Mouse (Mus musculus) kidney, postnatal 0 days (tissue): ENCODE results near the gene Tmem203. TPM values are rescaled to one million over a fixed set of nuclear protein-coding genes. Genes with fewer than 3 reads are reported as not detected.

ENCODE experiments used
- ATAC-seq: fragments of 200-750 bp; cut with Nextera tagmentation; replicated peaks from 2 replicates; pipeline ENCODE4 v1.8.0; 2017; ENCODE audit warnings: low read depth, moderate number of reproducible peaks, moderate TSS enrichment, moderate library complexity; ENCODE audit not compliant: low FRiP score
- DNase-seq: peaks from one replicate; pipeline ENCODE4 v3.0.0-alpha.2; 2016; ENCODE audit warnings: low spot score
- H3K27ac ChIP-seq: fragments of 300-500 bp; sonication (generic); 2 replicates; pipeline ENCODE4 v1.5.1; 2014; ENCODE audit warnings: mild to moderate bottlenecking
- H3K27me3 ChIP-seq: fragments of 300-500 bp; sonication (generic); 2 replicates; pipeline ENCODE4 v1.6.1; 2014; ENCODE audit warnings: low read length, mixed read lengths; ENCODE audit not compliant: insufficient read depth
- H3K36me3 ChIP-seq: fragments of 300-500 bp; sonication (generic); 2 replicates; pipeline ENCODE4 v1.6.1; 2014; ENCODE audit warnings: low read length, mixed read lengths; ENCODE audit not compliant: insufficient read depth
- H3K4me1 ChIP-seq: fragments of 300-500 bp; sonication (generic); replicated peaks from 2 replicates; pipeline ENCODE4 v1.6.1; 2014; ENCODE audit warnings: antibody characterized with exemption, low read length, mixed read lengths; ENCODE audit not compliant: insufficient read depth
- H3K4me2 ChIP-seq: fragments of 300-500 bp; sonication (generic); 2 replicates; pipeline ENCODE4 v1.6.1; 2014; ENCODE audit warnings: mild to moderate bottlenecking, low read length, moderate library complexity, mixed read lengths
- H3K4me3 ChIP-seq: fragments of 300-500 bp; sonication (generic); replicated peaks from 2 replicates; pipeline ENCODE4 v1.5.1; 2014; ENCODE audit warnings: low read depth, low read length
- H3K9ac ChIP-seq: fragments of 300-500 bp; sonication (generic); 2 replicates; pipeline ENCODE4 v1.6.1; 2014; ENCODE audit warnings: low read depth, low read length
- H3K9me3 ChIP-seq: fragments of 300-500 bp; sonication (generic); replicated peaks from 2 replicates; pipeline ENCODE4 v1.6.1; 2016; ENCODE audit warnings: low read length, inconsistent platforms, mixed read lengths
- CTCF ChIP-seq: IDR thresholded peaks from 2 replicates; pipeline ENCODE4 v1.5.1; 2016; ENCODE audit warnings: antibody characterized with exemption, low read depth, mild to moderate bottlenecking, moderate library complexity
- WGBS: fragments of 180-500 bp; shearing (Covaris S2); extraction: QIAGEN DNeasy Blood & Tissue Kit; methylation state at CpG from one replicate; pipeline ENCODE4 v1.1.7; 2014; 5-methylcytosine and 5-hydroxymethylcytosine counted together
- polyA plus RNA-seq: library from polyadenylated mRNA; unstranded; fragments of >200 nt; fragmentation: Nextera tagmentation; extraction: Ambion mirVana; gene quantifications from 2 replicates; pipeline ENCODE4 v1.2.1, GENCODE M21; 2015

The Tmem203 gene
- polyA plus RNA-seq, 1 experiment from 2014 or later: 46.7 TPM

DNA sequence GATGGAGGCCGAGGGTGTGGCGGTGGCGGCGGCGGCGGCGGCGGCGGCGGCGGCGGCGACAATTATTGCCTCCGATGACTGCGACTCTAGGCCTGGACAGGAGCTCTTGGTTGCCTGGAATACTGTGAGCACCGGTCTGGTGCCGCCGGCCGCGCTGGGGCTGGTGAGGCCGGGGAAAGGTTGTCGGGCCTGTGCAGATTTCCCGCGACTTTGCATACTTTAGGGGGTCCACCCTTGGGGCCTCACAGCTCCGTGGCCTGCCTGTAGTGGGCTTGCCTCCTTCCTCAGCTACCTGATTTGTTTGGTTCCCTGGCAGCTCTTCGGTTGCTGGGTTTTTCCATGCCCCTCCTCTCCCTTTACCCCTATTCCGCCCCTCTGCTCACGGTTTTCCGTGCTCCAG is 17.3 kb downstream of the Tmem203 start:
- peaks cover 54% of the 10 kb centered on the region for H3K36me3 ChIP-seq
- ATAC-seq (peak; percentile 63), DNase-seq (no peak)
- WGBS: under 1% methylated on average over 29 of the region's 29 CpGs
- H3K27me3 ChIP-seq: no peaks in the 10 kb centered on the region
- peak overlapping the region; percentile 73 for H3K4me2 ChIP-seq
- H3K27ac ChIP-seq: peak overlapping the region; percentile 51
- no peak for TF ChIP-seq CTCF
- H3K9ac ChIP-seq: peak overlapping the region; percentile 70
- H3K4me3 ChIP-seq: peak overlapping the region; percentile 59
- peaks cover 19% of the 10 kb centered on the region for H3K4me1 ChIP-seq
- no peaks in the 10 kb centered on the region for H3K9me3 ChIP-seq

DNA sequence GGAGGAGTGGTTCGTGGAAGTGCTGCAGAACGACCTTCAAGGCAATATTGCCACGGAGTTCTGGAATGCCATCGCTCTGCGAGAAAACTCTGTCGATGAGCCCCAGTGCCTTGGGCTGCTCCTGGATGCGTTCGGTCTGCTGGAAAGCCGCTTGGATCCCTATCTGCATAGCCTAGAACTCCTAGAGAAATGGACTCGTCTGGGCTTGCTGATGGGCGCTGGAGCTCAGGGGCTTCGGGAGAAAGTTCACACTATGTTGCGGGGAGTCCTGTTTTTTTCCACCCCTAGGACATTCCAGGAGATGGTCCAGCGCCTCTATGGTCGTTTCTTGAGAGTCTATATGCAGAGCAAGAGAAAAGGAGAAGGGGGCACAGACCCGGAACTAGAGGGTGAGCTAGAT is 17.8 kb downstream of the Tmem203 start:
- H3K36me3 ChIP-seq: peaks cover 59% of the 10 kb centered on the region
- peak overlapping the region; percentile 59 for H3K4me3 ChIP-seq
- H3K9me3 ChIP-seq: no peaks in the 10 kb centered on the region
- peak overlapping the region; percentile 70 for H3K9ac ChIP-seq
- TF ChIP-seq CTCF: no peak
- H3K27me3 ChIP-seq: no peaks in the 10 kb centered on the region
- ATAC-seq: no peak
- peaks cover 19% of the 10 kb centered on the region for H3K4me1 ChIP-seq
- peak overlapping the region; percentile 73 for H3K4me2 ChIP-seq
- WGBS: 27% methylated on average over 16 of the region's 16 CpGs
- no peak for DNase-seq
- 0 out of 2 replicates have a peak overlapping the region, but pooled peaks have one; percentile 51 for H3K27ac ChIP-seq

DNA sequence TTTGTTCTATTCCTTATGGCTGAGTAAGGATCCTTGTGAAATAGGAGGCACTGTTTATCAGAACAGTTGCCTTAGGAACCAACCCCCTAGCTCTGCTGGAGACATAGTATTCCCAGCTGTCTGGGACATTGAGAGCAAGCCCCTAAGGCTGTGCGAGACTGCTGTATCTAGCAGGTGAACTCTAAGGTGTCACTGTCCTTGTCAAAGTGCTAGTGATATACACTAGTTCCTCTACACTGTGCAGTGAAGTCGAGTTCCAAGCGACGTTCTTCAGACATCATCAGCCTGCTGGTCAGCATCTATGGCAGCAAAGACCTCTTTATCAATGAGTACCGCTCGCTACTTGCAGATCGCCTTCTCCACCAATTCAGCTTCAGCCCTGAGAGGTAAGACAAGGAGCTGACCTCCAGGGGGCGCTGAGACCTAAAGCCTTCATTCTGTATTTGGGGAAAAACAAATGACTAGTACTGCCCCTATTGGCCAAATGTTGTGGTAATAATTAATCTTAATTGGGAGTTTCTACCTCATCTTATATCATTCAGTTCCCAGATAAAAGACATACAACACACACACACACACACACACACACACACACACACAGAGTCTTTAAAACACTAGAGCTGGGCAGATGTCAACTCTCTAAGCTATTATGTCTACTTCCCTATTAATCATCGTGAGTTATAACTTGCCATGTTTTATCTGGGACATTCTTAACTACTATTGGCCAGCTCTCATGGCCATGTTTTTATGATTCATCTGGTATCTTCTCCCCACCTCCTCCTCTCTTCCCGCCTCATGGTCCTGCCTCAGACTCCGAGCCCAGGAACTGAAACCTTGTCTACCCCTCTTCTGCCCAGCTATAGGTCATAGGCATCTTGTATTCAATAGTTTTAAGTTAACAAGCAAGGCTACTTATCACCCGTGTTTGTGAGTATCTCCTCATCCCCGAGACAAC is 24.0 kb downstream of the Tmem203 start:
- Histone ChIP-seq H3K27ac (no peak overlapping the region), H3K9ac (no peak overlapping the region), H3K27me3 (no peaks in the 10 kb centered on the region), H3K4me1 (no peaks in the 10 kb centered on the region), H3K4me2 (no peak overlapping the region), H3K4me3 (no peak overlapping the region), H3K9me3 (no peaks in the 10 kb centered on the region), H3K36me3 (peaks cover 80% of the 10 kb centered on the region)
- no peak; the same call in 1 of the 2 replicates for ATAC-seq
- 62% methylated on average over 13 of the region's 13 CpGs for WGBS
- peak; percentile 89 for DNase-seq
- TF ChIP-seq CTCF: peak; percentile 95

DNA sequence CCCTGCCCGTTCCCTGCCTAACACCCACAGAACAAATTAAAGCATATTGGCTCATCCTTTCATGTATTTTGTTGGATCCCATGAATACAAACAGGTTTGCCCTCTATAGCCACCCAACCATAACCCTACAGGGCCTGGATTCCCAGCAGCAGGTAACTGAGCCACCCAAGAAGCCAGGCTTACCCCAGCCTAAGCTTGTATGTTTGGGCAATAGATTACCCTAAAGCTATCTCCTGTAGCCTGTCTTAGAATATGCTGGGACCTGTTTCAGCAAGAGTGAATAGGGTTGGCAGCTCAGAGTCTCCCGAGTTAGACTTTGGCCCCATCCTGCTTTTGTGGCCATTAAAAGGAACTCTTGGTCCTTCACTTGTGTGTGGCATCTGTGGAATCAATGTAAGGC is 30.3 kb downstream of the Tmem203 start:
- DNase-seq: no peak
- H3K27ac ChIP-seq: no peak overlapping the region; the same call in 1 of the 2 replicates

GRCm38 (mm10) chr2:25286314-25286713 is 31.1 kb downstream of the Tmem203 start:
- Histone ChIP-seq H3K4me2 (no peak overlapping the region), H3K4me3 (no peak overlapping the region), H3K27me3 (peaks cover 34% of the 10 kb centered on the region), H3K4me1 (peaks cover 12% of the 10 kb centered on the region; the same call in 1 of the 2 replicates), H3K9ac (no peak overlapping the region), H3K27ac (peak overlapping the region; percentile 27), H3K36me3 (peaks cover 42% of the 10 kb centered on the region), H3K9me3 (no peaks in the 10 kb centered on the region)
- ATAC-seq (no peak), DNase-seq (no peak)
- no peak for TF ChIP-seq CTCF
- WGBS: 90% methylated on average over 1 of the region's 1 CpGs

More for the DNA sequence above, 30.3 kb downstream of the Tmem203 start:
- H3K4me2 ChIP-seq: no peak overlapping the region
- H3K27me3 ChIP-seq: peaks cover 26% of the 10 kb centered on the region
- WGBS: 85% methylated on average over 2 of the region's 2 CpGs
- H3K4me3 ChIP-seq: no peak overlapping the region
- TF ChIP-seq CTCF: no peak
- no peak for ATAC-seq
- no peaks in the 10 kb centered on the region for H3K9me3 ChIP-seq
- H3K36me3 ChIP-seq: peaks cover 48% of the 10 kb centered on the region
- H3K4me1 ChIP-seq: peaks cover 8% of the 10 kb centered on the region; the same call in 1 of the 2 replicates
- no peak overlapping the region for H3K9ac ChIP-seq

- no peak overlapping the region for H3K9ac ChIP-seq
- H3K4me1 ChIP-seq: peaks cover 12% of the 10 kb centered on the region; the same call in 1 of the 2 replicates
- H3K27ac ChIP-seq: peak overlapping the region; percentile 55
- TF ChIP-seq CTCF: no peak
- peaks cover 41% of the 10 kb centered on the region for H3K27me3 ChIP-seq
- H3K9me3 ChIP-seq: no peaks in the 10 kb centered on the region
- peaks cover 39% of the 10 kb centered on the region for H3K36me3 ChIP-seq
- ATAC-seq (no peak; the same call in 1 of the 2 replicates), DNase-seq (no peak)
- H3K4me3 ChIP-seq: no peak overlapping the region
- no peak overlapping the region for H3K4me2 ChIP-seq
- 47% methylated on average over 7 of the region's 7 CpGs for WGBS
Observed at GRCm38 (mm10) chr2:25286837-25287636, 31.8 kb downstream of the Tmem203 start.
